Mouse (Mus musculus) cortical plate, adult 2 months (tissue): ENCODE data around the gene Pi4ka. TPM values are rescaled to one million over a fixed set of nuclear protein-coding genes. Genes with fewer than 3 reads are reported as not detected.

Experiments
- H3K27ac ChIP-seq: fragments of 200-500 bp; 2 replicates; pipeline ENCODE4 v1.5.1; 2012; ENCODE audit warnings: low read length, control low read depth, inconsistent platforms; ENCODE audit not compliant: insufficient read depth
- H3K4me1 ChIP-seq: fragments of 200-500 bp; 2 replicates; pipeline ENCODE4 v1.6.1; 2011; ENCODE audit warnings: low read length; ENCODE audit not compliant: control insufficient read depth, insufficient read depth
- H3K4me3 ChIP-seq: fragments of 200-500 bp; 2 replicates; pipeline ENCODE4 v1.5.1; 2011; ENCODE audit warnings: mild to moderate bottlenecking, low read length, control low read depth; ENCODE audit not compliant: insufficient read depth
- CTCF ChIP-seq: fragments of 200-500 bp; IDR thresholded peaks from 2 replicates; pipeline ENCODE4 v1.5.1; 2011; ENCODE audit warnings: mild to moderate bottlenecking, control low read depth, low read length; ENCODE audit not compliant: insufficient read depth; ENCODE audit errors: extremely low read depth
- POLR2A ChIP-seq: fragments of 200-500 bp; IDR thresholded peaks from 2 replicates; pipeline ENCODE4 v1.6.1; 2011; ENCODE audit warnings: mild to moderate bottlenecking, low read length, control low read depth; ENCODE audit not compliant: insufficient read depth; ENCODE audit errors: extremely low read depth
- polyA plus RNA-seq: library from polyadenylated mRNA; depleted of rRNA; stranded (reverse); fragments of >200 nt; gene quantifications from 2 replicates; pipeline ENCODE4 v1.2.3, GENCODE M21; 2012; rRNA removed

Pi4ka gene
- 336 and 351 TPM in 2 replicates for polyA plus RNA-seq

- Histone ChIP-seq H3K4me3 (peak within 1 kb of the TSS; percentile 70), H3K4me1 (peaks cover 9% of the 10 kb centered on the region), H3K27ac (peak within 1 kb of the TSS; percentile 69)
- peak; percentile 74 for TF ChIP-seq POLR2A
- TF ChIP-seq CTCF, result no peak
Measured at GRCm38 (mm10) chr16:17405736-17406443, at the start of gene Pi4ka, which contains the start of gene Snap29. Pi4ka (minus strand) TSS chr16:17406314. Snap29 (plus strand) TSS chr16:17405986.

GRCm38 (mm10) chr16:17452373-17452715 is 46.2 kb upstream of the Pi4ka start:
- Histone ChIP-seq H3K27ac (peak overlapping the region; percentile 55), H3K4me1 (peaks cover 4% of the 10 kb centered on the region), H3K4me3 (peak overlapping the region; percentile 99)
- TF ChIP-seq CTCF, result no peak
- TF ChIP-seq POLR2A, result no peak

GRCm38 (mm10) chr16:17451541-17452372 is 45.6 kb upstream of the Pi4ka start, which contains the start of gene Crkl:
Crkl (plus strand) TSS chr16:17451987.
- TF ChIP-seq CTCF, result no peak
- TF ChIP-seq POLR2A, result peak; percentile 85
- peak within 1 kb of the TSS; percentile 99 for H3K4me3 ChIP-seq
- peak within 1 kb of the TSS; percentile 55 for H3K27ac ChIP-seq
- H3K4me1 ChIP-seq, result peaks cover 4% of the 10 kb centered on the region

- TF ChIP-seq CTCF (0 out of 2 replicates have a peak, but pooled peaks have one; percentile 19), POLR2A (no peak)
- Histone ChIP-seq H3K4me3 (no peak overlapping the region), H3K27ac (no peak overlapping the region), H3K4me1 (no peaks in the 10 kb centered on the region)
Measured at GRCm38 (mm10) chr16:17432576-17432975, 26.5 kb upstream of the Pi4ka start.

- no peaks in the 10 kb centered on the region for H3K4me1 ChIP-seq
- H3K4me3 ChIP-seq, result no peak overlapping the region
- TF ChIP-seq POLR2A (no peak), CTCF (no peak)
- H3K27ac ChIP-seq, result no peak overlapping the region
Measured at GRCm38 (mm10) chr16:17423021-17423420, 16.9 kb upstream of the Pi4ka start.

GRCm38 (mm10) chr16:17410209-17410608 is 4.1 kb upstream of the Pi4ka start:
- TF ChIP-seq POLR2A (no peak), CTCF (no peak)
- H3K4me1 ChIP-seq, result peaks cover 3% of the 10 kb centered on the region; the same call in 1 of the 2 replicates
- H3K27ac ChIP-seq, result no peak overlapping the region
- H3K4me3 ChIP-seq, result no peak overlapping the region

GRCm38 (mm10) chr16:17409046-17409445 is 2.9 kb upstream of the Pi4ka start:
- no peak for TF ChIP-seq POLR2A
- Histone ChIP-seq H3K4me3 (no peak overlapping the region), H3K27ac (no peak overlapping the region), H3K4me1 (peaks cover 5% of the 10 kb centered on the region; the same call in 1 of the 2 replicates)

- no peak overlapping the region for H3K27ac ChIP-seq
- H3K4me3 ChIP-seq, result peak overlapping the region; percentile 70
- TF ChIP-seq POLR2A, result no peak
- TF ChIP-seq CTCF, result no peak
- peaks cover 5% of the 10 kb centered on the region; the same call in 1 of the 2 replicates for H3K4me1 ChIP-seq
Measured at GRCm38 (mm10) chr16:17406512-17407231, 558 bp upstream of the Pi4ka start.

- H3K4me1 ChIP-seq, result peaks cover 10% of the 10 kb centered on the region
- TF ChIP-seq POLR2A, result peak; percentile 49; the same call in 1 of the 2 replicates
- TF ChIP-seq CTCF, result no peak
- peak overlapping the region; percentile 70 for H3K4me3 ChIP-seq
- H3K27ac ChIP-seq, result peak overlapping the region; percentile 69
Measured at GRCm38 (mm10) chr16:17405271-17405696, 830 bp downstream of the Pi4ka start.

- TF ChIP-seq CTCF (peak; percentile 22; the same call in 1 of the 2 replicates), POLR2A (no peak)
- no peak overlapping the region for H3K27ac ChIP-seq
- no peak overlapping the region for H3K4me3 ChIP-seq
- H3K4me1 ChIP-seq, result peaks cover 12% of the 10 kb centered on the region
Measured at GRCm38 (mm10) chr16:17402855-17403254, 3.3 kb downstream of the Pi4ka start.
